Mouse (Mus musculus) spleen, adult 2 months (tissue): ENCODE measurements at regions not wholly inside any gene's neighbourhood (a gene's known extent, or its start where the extent isn't known, plus 50 kb on each side); places are given as distances from the start of the nearest gene placed in this dataset.

ENCODE experiments used
- CTCF ChIP-seq: fragments of 200-500 bp; IDR thresholded peaks from 2 replicates; pipeline ENCODE4 v1.5.1; 2011; ENCODE audit warnings: mild to moderate bottlenecking, inconsistent platforms; ENCODE audit not compliant: insufficient read depth, insufficient read length, insufficient replicate concordance; ENCODE audit errors: extremely low read depth
- POLR2A ChIP-seq: fragments of 200-500 bp; IDR thresholded peaks from 2 replicates; pipeline ENCODE4 v1.6.1; 2011; ENCODE audit warnings: low read depth, low read length, inconsistent platforms

- TF ChIP-seq POLR2A (no peak), CTCF (no peak)
Measured at GRCm38 (mm10) chr8:79515282-79515783, 116.0 kb upstream of the Smad1 start.
